Mouse (Mus musculus): ENCODE results near the gene Olfr288. TPM values are rescaled to one million over a fixed set of nuclear protein-coding genes. Genes with fewer than 3 reads are reported as not detected.

The Olfr288 gene
- not detected for total RNA-seq (2023)

DNA sequence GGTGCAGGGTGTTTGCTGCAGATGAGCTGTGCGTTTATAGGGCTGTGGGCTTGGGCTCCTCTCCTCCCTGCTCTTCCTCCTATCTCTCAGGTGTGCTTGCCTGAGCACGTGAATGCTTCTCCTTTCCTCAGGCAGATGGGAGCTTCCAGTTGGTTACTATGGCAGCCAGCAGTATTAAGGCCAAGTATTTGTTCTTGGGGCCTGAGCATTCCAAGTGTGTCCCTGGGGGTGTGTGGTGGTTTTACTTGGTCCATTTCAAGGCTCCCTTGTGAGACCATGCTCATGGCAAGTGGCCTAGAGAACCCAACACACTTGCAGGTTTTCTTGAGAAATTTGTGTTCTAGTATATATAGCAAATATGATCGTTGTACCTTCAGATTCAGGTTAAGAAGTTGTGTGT is at the start of gene Olfr288:
Gene Olfr288 (minus strand): TSS at position 101 of the 400 bp plus-strand sequence.

DNA sequence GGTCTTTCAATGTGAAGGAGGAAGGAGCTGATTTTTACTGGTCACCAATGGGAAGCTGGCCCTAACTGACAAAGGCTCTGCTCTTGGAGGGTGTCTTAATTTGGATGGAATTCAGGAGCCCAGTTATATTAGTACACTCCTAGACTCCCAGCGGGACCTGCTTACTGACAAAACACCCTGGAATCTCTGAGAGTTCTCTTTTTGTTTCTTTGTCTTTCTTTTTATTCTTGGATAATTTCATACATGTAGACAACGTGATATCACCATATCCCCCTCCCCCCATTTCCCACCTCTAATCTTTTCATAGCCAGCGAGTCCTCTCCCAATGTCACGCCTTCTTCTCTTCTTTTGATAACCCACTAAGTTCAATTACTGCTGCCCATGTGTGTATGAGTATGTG is 39.0 kb upstream of the Olfr288 start, which contains the start of gene Olfr286:
Gene Olfr286 (minus strand): TSS at position 101 of the 400 bp plus-strand sequence.

DNA sequence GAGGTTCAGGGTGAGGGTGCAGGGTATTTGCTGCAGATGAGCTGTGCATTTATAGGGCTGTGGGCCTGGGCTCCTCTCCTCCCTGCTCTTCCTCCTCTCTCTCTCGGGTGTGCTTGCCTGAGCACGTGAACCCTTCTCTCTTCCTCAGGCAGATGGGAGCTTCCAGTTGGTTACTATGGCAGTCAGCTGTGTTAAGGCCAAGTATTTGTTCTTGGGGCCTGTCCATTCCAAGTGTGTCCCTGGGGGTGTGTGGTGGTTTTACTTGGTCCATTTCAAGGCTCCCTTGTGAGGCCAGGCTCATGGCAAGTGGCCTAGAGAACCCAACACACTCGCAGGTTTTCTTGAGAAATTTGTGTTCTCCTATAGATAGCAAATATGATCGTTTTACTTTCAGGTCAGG is 25.5 kb upstream of the Olfr288 start, which contains the start of the genes Gm44579 and Olfr287:
Gene Gm44579 (minus strand): TSS at position 101 of the 400 bp plus-strand sequence.
Gene Olfr287 (minus strand): TSS at position 180 of the 400 bp plus-strand sequence.

DNA sequence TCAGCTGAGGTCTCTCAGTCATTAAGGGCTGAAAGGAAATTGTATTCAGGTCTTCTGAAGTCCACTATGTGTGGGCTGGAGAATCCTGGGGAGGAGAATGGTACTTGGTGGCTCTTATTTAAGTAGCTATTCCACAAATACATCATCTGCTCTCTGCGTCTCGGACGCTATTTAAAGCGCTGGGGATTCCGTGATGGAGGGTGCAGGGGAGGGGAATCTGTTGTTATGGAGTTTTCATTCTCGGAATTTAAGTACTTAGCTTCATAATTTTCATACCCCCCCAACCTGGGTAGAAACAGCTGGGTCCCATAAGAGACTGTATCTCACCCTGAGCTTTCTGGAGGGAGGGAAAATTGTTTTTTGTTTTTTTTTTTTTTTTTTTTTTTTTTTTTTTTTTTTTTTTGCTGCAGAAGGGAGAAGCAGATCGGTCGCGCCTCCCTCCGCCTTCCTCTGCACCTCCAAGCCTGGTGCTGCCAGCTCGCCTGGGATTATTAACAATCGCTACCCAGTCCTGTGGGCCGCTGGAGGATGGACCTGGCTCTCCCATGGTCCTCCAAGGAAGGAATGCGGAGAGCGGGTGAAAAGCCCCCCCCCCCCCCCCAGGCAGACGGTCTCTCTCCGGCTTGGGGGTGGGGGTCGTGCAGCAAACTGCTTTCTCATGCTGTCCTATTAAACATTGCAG is 28.2 kb downstream of the Olfr288 start, which contains the start of gene Ccdc184:
Gene Ccdc184 (plus strand): TSS at position 196 of the 682 bp plus-strand sequence.

DNA sequence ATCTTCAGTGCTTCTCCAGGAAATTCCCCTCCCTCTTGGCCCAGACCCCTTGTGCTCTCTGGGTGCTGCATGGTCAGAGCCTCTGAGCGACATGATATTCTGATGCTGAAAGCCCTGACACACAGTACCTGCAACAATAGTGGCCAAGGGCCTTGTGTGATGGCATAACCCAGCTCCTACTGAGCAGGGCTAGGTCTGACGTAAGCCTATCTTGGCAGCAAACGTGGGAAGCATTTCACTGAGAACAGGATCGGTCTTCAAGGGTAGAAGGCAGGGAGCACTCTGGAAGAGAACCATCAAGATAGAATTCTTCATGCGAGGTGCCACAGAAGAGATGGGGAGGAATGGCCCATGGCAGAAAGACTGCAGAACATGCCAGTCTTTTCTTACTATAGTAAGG is 29.8 kb downstream of the Olfr288 start, which contains the start of gene Asb8:
Gene Asb8 (minus strand): TSS at position 101 of the 400 bp plus-strand sequence.

Other genes starting within 250 kb of the Olfr288 start
- gene Tmem106c, start 231.3 kb downstream of the Olfr288 start, total RNA-seq (2023): 10 to 100 TPM; 11.8 to 13.1 TPM
- 1 to 10 TPM; 3.3 to 6.8 TPM for gene Col2a1, start 190.8 kb downstream of the Olfr288 start, total RNA-seq (2023)
- 10 to 100 TPM; 10.0 to 19.2 TPM for gene Pfkm, start 103.0 kb downstream of the Olfr288 start, total RNA-seq (2023)
- gene Senp1, start 101.8 kb downstream of the Olfr288 start, total RNA-seq (2023): 10 to 100 TPM; 34.6 to 39.3 TPM
- 10 to 100 TPM; 18.1 to 20.2 TPM for gene Asb8, start 29.9 kb downstream of the Olfr288 start, total RNA-seq (2023)
- gene Ccdc184, start 28.4 kb downstream of the Olfr288 start, total RNA-seq (2023): not detected
- gene Gm44579, start 25.4 kb upstream of the Olfr288 start, total RNA-seq (2023): not detected
- gene Olfr287, start 25.5 kb upstream of the Olfr288 start, total RNA-seq (2023): not detected
- gene Olfr286, start 38.9 kb upstream of the Olfr288 start, total RNA-seq (2023): not detected
- not detected for gene H1fnt, start 61.8 kb upstream of the Olfr288 start, total RNA-seq (2023)
- not detected for gene Zfp641, start 100.6 kb upstream of the Olfr288 start, total RNA-seq (2023)
- not detected for gene Olfr285, start 121.8 kb upstream of the Olfr288 start, total RNA-seq (2023)
- not detected for gene Olfr284, start 145.4 kb upstream of the Olfr288 start, total RNA-seq (2023)
- not detected for gene Olfr283, start 185.4 kb upstream of the Olfr288 start, total RNA-seq (2023)
- gene Olfr282, start 235.7 kb upstream of the Olfr288 start, total RNA-seq (2023): not detected